Mouse (Mus musculus) heart, adult 2 months (tissue): ENCODE results near the gene Pfkfb4. TPM values are rescaled to one million over a fixed set of nuclear protein-coding genes. Genes with fewer than 3 reads are reported as not detected.

Experiments used
- DNase-seq, 2 experiments: peaks; one replicate each; pipeline ENCODE4 v3.0.0; 2021
- H3K27ac ChIP-seq: fragments of 200-600 bp; 2 replicates; pipeline ENCODE4 v1.8.1; 2022
- H3K27me3 ChIP-seq: fragments of 200-500 bp; 2 replicates; pipeline ENCODE4 v1.6.1; 2012; ENCODE audit warnings: mild to moderate bottlenecking, low read length, inconsistent platforms, mixed read lengths; ENCODE audit not compliant: control insufficient read depth, insufficient read depth
- H3K36me3 ChIP-seq: fragments of 200-500 bp; 2 replicates; pipeline ENCODE4 v1.6.1; 2012; ENCODE audit warnings: low read length, inconsistent platforms; ENCODE audit not compliant: control insufficient read depth, insufficient read depth
- H3K4me1 ChIP-seq: fragments of 200-500 bp; 2 replicates; pipeline ENCODE4 v1.6.1; 2011; ENCODE audit warnings: low read length; ENCODE audit not compliant: control insufficient read depth, insufficient read depth
- H3K4me3 ChIP-seq: fragments of 200-600 bp; 2 replicates; pipeline ENCODE4 v1.8.1; 2022
- H3K79me2 ChIP-seq: fragments of 200-500 bp; replicated peaks from 2 replicates; pipeline ENCODE4 v1.6.1; 2012; ENCODE audit warnings: mild to moderate bottlenecking, inconsistent platforms, low read length, moderate library complexity, mixed read lengths; ENCODE audit not compliant: control insufficient read depth, insufficient read depth
- H3K9ac ChIP-seq: fragments of 200-500 bp; 2 replicates; pipeline ENCODE4 v1.6.1; 2012; ENCODE audit warnings: low read depth, mild to moderate bottlenecking, control low read depth, inconsistent platforms, low read length, mixed read lengths
- CTCF ChIP-seq: fragments of 200-600 bp; IDR thresholded peaks from 2 replicates; pipeline ENCODE4 v1.8.1; 2022; ENCODE audit warnings: antibody characterized with exemption, mild to moderate bottlenecking, moderate library complexity
- EP300 ChIP-seq: fragments of 200-500 bp; IDR thresholded peaks from 2 replicates; pipeline ENCODE4 v1.6.1; 2011; ENCODE audit warnings: low read depth, low read length, control low read depth; ENCODE audit not compliant: insufficient read depth
- POLR2A ChIP-seq: fragments of 200-500 bp; IDR thresholded peaks from 2 replicates; pipeline ENCODE4 v1.6.1; 2011; ENCODE audit warnings: mild to moderate bottlenecking, low read depth, low read length, control low read depth; ENCODE audit not compliant: insufficient read depth
- WGBS: fragments of 180-500 bp; shearing (Covaris S2); methylation state at CpG from one replicate; pipeline ENCODE4 v1.1.7; 2018; 5-methylcytosine and 5-hydroxymethylcytosine counted together
- intact Hi-C: fragments of 180-260 bp; cut with DNase I; formaldehyde crosslinking; loops from one replicate; pipeline ENCODE4 v1.15.1; 2025
- polyA plus RNA-seq: library from polyadenylated mRNA; depleted of rRNA; stranded (reverse); fragments of >200 nt; gene quantifications from 2 replicates; pipeline ENCODE4 v1.2.3, GENCODE M21; 2012
- total RNA-seq, 2 experiments: library from RNA; stranded (reverse); gene quantifications; 2 replicates each; pipeline ENCODE4 v1.2.3; 2021

Gene Pfkfb4
- total and polyA plus RNA-seq, 3 experiments = 1.3 to 7.3 (median 1.9) TPM

DNA sequence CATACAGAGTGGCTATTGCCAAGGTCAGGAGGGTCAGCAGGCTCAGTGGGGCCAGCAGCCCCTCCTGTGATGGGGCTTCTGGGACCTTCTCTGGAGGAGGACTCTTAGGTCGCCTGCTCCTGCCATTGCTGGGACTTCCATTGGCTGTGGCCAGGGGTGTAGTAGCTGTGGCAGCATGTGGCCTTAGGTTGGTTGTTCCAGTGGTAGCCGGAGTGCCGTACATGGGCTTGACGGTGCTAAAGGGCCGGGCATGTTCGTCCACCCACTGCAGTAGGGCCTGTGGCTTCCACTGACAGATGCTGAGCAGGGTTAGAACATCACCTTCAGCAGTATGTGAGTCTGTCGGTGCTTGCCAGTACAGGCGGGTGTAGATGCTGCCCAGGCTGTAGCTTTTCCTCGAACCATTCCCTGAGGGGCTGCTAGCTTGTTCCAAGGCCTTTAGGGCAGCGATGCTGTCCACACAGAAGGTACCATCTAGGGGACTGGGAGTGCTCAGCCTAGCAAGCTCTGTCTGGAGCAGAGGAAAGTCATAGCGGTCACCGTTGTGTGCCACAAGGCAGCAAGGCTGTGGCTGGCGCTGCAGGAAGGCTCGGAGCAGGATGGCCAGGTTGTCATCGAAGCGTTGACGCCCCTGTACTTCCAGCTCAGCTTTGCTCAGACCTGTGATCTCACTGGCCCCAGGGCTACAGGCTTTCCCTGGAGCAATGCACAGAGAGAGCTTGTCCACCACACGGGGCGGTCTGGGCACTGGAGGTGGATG lies 66.6 kb downstream of the Pfkfb4 start:
- intact Hi-C loops = no loop called here
- Histone ChIP-seq H3K9ac (peak overlapping the region; percentile 59), H3K4me1 (peaks cover 17% of the 10 kb centered on the region), H3K27me3 (no peaks in the 10 kb centered on the region), H3K4me3 (peak overlapping the region; percentile 50), H3K36me3 (0 out of 2 replicates have a peak, but pooled peaks cover 2% of the 10 kb centered on the region), H3K79me2 (no peaks in the 10 kb centered on the region), H3K27ac (peak overlapping the region; percentile 91)
- TF ChIP-seq POLR2A = no peak
- TF ChIP-seq EP300 = no peak
- no peak for TF ChIP-seq CTCF
- 85% methylated on average over 19 of the region's 19 CpGs for WGBS
- no peak for DNase-seq

DNA sequence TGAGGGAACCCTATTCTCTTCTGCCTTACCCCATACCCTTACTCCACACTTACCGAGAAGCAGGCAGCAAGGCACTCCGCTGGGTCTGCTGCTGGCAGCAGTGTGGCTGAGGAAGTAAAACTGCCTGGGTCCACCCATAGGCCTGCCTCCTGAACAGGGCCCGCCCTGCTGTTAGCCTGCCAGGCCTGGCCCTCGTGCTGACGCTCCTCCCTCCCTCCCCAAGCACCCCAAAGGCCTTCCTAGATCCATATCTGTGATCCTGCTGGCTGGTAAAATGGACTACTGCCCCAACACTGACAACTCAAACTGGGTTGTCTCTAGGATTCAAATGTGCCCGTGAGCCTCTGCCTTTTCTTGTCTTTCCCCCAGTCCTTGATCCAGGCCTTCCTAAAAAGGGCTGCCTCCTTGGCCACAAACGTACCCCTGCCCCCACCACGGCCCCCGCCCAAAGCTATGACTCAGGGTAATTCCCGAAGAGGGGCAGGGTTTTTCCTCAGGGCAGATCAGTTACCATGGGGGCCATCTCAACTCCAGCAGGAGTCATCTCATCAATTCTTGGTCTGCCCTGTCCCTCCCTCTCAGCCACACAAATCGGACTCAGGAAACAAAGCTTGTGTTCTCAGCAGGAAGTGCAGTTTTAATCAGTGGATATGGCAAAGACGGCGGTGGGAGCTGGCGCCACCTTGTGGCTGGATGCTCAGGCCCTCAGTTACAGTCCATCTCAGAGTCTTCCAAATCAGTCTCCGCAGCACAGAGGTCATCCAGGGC lies 67.7 kb downstream of the Pfkfb4 start, which contains the start of gene Trex1:
Gene Trex1, minus strand, starts transcription at position 599 of the 768 bp plus-strand sequence.
- Histone ChIP-seq H3K27me3 (no peaks in the 10 kb centered on the region), H3K9ac (peak within 1 kb of the TSS; percentile 59), H3K4me3 (peak within 1 kb of the TSS; percentile 50), H3K4me1 (peaks cover 16% of the 10 kb centered on the region), H3K36me3 (0 out of 2 replicates have a peak, but pooled peaks cover 2% of the 10 kb centered on the region), H3K27ac (peak within 1 kb of the TSS; percentile 91), H3K79me2 (no peaks in the 10 kb centered on the region)
- intact Hi-C loops = loop anchor here (1.0 kb wide), 1 partner anchor 20 kb away; no protein-coding TSS in a partner anchor
- peak; percentile 91 to 94 for DNase-seq
- WGBS = 1% methylated on average over 15 of the region's 15 CpGs
- TF ChIP-seq EP300 = peak; percentile 84
- TF ChIP-seq CTCF = no peak; the same call in 1 of the 2 replicates
- peak; percentile 98 for TF ChIP-seq POLR2A

DNA sequence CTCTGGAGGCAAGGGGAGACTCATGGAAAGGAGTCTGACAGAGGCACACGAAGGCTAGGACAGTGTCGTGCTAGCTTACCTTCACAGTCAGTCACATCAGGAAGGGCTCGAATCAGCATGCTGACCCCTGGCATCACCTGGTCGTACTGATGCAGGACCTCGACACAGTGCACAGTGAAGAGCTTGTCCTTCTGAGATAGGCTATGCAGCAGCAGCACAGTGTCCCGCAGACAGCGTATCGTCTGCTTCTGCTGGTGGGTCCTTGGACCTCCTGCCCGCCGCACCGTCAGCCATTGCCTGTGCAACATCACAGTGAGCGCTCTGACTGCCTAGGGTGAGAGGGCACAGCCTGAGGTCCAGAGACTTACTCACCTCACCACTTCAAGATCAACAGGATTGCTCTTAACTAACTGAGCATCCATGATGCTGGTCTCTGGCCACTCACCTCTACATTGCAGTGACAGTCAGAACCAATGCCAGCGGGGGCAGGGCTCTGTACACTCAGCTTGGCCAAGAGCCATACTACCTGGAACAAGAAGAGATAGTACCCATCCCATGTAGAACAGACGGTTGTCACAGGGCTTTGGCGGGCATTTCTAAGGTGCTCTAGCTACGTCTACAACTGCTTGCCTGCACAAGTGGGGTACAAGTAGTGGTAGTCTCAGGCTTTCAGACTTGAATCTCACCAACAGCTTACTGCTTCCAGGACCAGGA lies 68.8 kb downstream of the Pfkfb4 start:
- DNase-seq = no peak
- Histone ChIP-seq H3K4me3 (no peak overlapping the region), H3K79me2 (no peaks in the 10 kb centered on the region), H3K27me3 (no peaks in the 10 kb centered on the region), H3K4me1 (peaks cover 15% of the 10 kb centered on the region), H3K9ac (no peak overlapping the region), H3K27ac (peak overlapping the region; percentile 91; the same call in 1 of the 2 replicates), H3K36me3 (0 out of 2 replicates have a peak, but pooled peaks cover 2% of the 10 kb centered on the region)
- intact Hi-C loops = loop anchor here (1.0 kb wide), 1 partner anchor 58 kb away; no protein-coding TSS in a partner anchor
- WGBS = 87% methylated on average over 16 of the region's 16 CpGs
- TF ChIP-seq CTCF = no peak
- 0 out of 2 replicates have a peak, but pooled peaks have one; percentile 16 for TF ChIP-seq EP300

DNA sequence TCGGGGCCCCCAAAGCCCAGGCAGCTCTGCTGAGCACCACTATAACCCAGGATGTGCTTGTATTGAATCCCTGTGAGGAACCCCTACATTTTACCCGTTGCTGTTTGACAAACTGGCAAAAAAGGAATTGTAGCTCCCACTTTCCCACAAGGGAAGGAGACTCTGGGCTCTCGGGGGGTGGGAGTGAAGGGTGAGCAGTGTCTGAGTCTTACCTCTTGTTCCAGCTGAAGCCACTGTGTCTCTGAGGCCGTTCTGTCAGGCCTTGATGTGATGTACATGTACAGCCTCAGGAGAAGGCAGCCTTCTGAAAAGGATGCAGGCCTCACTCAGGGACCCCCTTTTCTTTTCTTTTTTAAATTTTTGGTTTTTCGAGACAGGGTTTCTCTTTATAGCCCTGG lies 69.3 kb downstream of the Pfkfb4 start:
- DNase-seq = no peak
- Histone ChIP-seq H3K79me2 (no peaks in the 10 kb centered on the region), H3K27ac (no peak overlapping the region), H3K27me3 (no peaks in the 10 kb centered on the region), H3K36me3 (0 out of 2 replicates have a peak, but pooled peaks cover 2% of the 10 kb centered on the region), H3K4me1 (peaks cover 13% of the 10 kb centered on the region), H3K4me3 (no peak overlapping the region), H3K9ac (no peak overlapping the region)
- intact Hi-C loops = loop anchor here (1.0 kb wide), 1 partner anchor 59 kb away; no protein-coding TSS in a partner anchor
- WGBS = 86% methylated on average over 5 of the region's 5 CpGs
- no peak for TF ChIP-seq CTCF
- TF ChIP-seq POLR2A = no peak

DNA sequence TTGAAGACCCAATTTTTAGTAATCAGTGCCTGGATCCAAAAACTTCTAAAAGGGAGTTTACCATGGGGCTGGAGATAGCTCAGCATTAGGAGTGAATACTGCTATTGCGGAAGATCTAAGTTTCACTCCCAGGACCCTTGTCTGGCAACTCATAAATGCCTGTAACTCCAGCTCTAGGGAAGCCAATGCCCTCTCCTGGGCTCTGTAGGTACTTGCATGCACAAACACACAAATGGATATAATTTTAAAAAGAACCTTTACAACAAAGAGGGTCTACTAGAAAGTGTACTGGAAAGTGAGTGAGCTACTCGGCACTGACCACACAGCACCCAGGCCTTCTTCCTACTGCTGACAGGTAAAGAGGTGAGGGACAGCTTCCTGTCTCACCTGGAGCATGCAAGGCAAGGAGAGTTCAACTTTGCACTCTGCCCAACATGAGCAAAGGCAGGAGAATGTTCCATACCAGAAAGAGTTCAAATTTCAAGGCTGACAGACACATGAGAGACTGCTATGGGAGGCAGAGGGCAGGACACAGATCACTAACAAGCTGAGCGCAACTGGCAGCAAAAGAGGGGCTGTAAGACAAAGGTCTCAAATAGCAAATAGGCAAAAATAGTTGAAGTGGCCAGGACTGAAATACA lies 76.6 kb downstream of the Pfkfb4 start:
- H3K4me1 ChIP-seq = peaks cover 2% of the 10 kb centered on the region
- H3K4me3 ChIP-seq = no peak overlapping the region
- no peak for DNase-seq
- H3K27me3 ChIP-seq = no peaks in the 10 kb centered on the region
- intact Hi-C loops = no loop called here
- peaks cover 3% of the 10 kb centered on the region; the same call in 1 of the 2 replicates for H3K36me3 ChIP-seq
- H3K79me2 ChIP-seq = peaks cover 3% of the 10 kb centered on the region; the same call in 1 of the 2 replicates
- no peak overlapping the region for H3K9ac ChIP-seq
- WGBS = 98% methylated on average over 3 of the region's 3 CpGs
- no peak overlapping the region for H3K27ac ChIP-seq
- TF ChIP-seq EP300 = no peak
- TF ChIP-seq CTCF = peak; percentile 35
